Mouse (Mus musculus) thymus, adult 2 months (tissue): ENCODE results near the gene C1qtnf5.

Source experiments
- CTCF ChIP-seq: fragments of 200-500 bp; IDR thresholded peaks from 2 replicates; pipeline ENCODE4 v1.5.1; 2012; ENCODE audit warnings: mild to moderate bottlenecking, control low read depth, low read length, moderate library complexity, borderline replicate concordance; ENCODE audit not compliant: control insufficient read depth, poor library complexity, insufficient read depth; ENCODE audit errors: extremely low read depth
- POLR2A ChIP-seq: fragments of 200-500 bp; IDR thresholded peaks from 2 replicates; pipeline ENCODE4 v1.6.1; 2012; ENCODE audit warnings: mild to moderate bottlenecking, low read length, control low read depth, moderate library complexity; ENCODE audit not compliant: control insufficient read depth, poor library complexity, insufficient read depth; ENCODE audit errors: extremely low read depth

DNA sequence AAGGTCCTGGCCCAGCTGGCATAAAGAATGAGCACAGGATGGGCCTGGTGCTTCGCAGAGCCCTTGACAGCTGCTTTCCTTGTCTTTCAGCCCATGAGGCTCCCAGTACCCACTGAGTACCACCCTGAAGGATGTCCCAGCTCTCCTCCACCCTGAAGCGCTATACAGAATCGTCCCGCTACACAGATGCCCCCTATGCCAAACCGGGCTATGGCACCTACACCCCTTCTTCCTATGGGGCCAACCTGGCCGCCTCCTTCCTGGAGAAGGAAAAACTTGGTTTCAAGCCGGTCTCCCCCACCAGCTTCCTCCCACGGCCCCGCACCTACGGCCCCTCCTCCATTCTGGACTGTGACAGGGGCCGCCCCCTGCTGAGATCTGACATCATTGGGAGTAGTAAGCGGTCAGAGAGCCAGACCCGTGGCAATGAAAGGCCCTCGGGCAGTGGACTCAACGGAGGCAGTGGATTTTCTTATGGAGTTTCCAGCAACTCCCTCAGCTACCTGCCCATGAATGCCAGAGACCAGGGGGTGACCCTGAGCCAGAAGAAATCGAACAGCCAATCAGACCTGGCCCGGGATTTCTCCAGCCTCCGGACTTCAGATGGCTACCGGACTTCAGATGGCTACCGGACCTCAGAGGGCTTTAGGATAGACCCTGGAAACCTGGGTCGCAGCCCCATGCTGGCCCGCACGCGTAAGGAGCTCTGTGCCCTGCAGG, 31.6 kb upstream of the C1qtnf5 start:
- TF ChIP-seq CTCF (no peak), POLR2A (no peak)
